Mouse (Mus musculus) cerebellum, adult 2 months (tissue): ENCODE measurements around the gene Epha10.
A peak's percentile ranks its signal among the peaks of the same experiment; 100 is the strongest.

ENCODE experiments used
- CTCF ChIP-seq: fragments of 200-500 bp; IDR thresholded peaks from 2 replicates; pipeline ENCODE4 v1.5.1; 2011; ENCODE audit warnings: low read depth, mild to moderate bottlenecking, control low read depth, low read length, moderate library complexity, borderline replicate concordance; ENCODE audit not compliant: insufficient read depth
- POLR2A ChIP-seq: fragments of 200-500 bp; IDR thresholded peaks from 2 replicates; pipeline ENCODE4 v1.6.1; 2011; ENCODE audit warnings: low read length, control low read depth, borderline replicate concordance; ENCODE audit not compliant: insufficient read depth

- TF ChIP-seq CTCF (peak; percentile 88), POLR2A (no peak)
Measured at GRCm38 (mm10) chr4:124843493-124843892, 37.2 kb upstream of the Epha10 start.
